Mouse (Mus musculus): ENCODE data around the gene Col6a2. TPM values are rescaled to one million over a fixed set of nuclear protein-coding genes. Genes with fewer than 3 reads are reported as not detected.

The Col6a2 gene
- polyA plus RNA-seq, 1 experiment from 2014 or later: 11.6 TPM

- 88% methylated on average over 5 of the region's 5 CpGs for WGBS (ENCODE audit: insufficient replicate concordance)
- Histone ChIP-seq H3K4me2 (no peak overlapping the region), H3K36me3 (ENCODE audit: control insufficient read depth, insufficient read depth, low read length) (peaks cover 15% of the 10 kb centered on the region), H3K27ac (ENCODE audit: low read depth, low read length) (no peak overlapping the region), H3K9ac (ENCODE audit: low read depth, low read length) (no peak overlapping the region), H3K27me3 (ENCODE audit: control insufficient read depth, insufficient read depth, low read length) (no peaks in the 10 kb centered on the region), H3K4me3 (ENCODE audit: low read depth, low read length) (no peak overlapping the region), H3K4me1 (ENCODE audit: control insufficient read depth, insufficient read depth, low read length) (no peaks in the 10 kb centered on the region), H3K9me3 (replicated peaks; ENCODE audit: control insufficient read depth, low read length) (no peaks in the 10 kb centered on the region)
- no peak for ATAC-seq (replicated peaks; ENCODE audit: insufficient number of reproducible peaks, low FRiP score, low TSS enrichment)
Measured at GRCm38 (mm10) chr10:76554061-76554460, 69.4 kb downstream of the Col6a2 start.

GRCm38 (mm10) chr10:76551556-76551955 lies 71.9 kb downstream of the Col6a2 start:
- H3K36me3 ChIP-seq (ENCODE audit: control insufficient read depth, insufficient read depth, low read length): peaks cover 21% of the 10 kb centered on the region
- no peak overlapping the region for H3K4me3 ChIP-seq (ENCODE audit: low read depth, low read length)
- no peaks in the 10 kb centered on the region for H3K4me1 ChIP-seq (ENCODE audit: control insufficient read depth, insufficient read depth, low read length)
- H3K9me3 ChIP-seq (replicated peaks; ENCODE audit: control insufficient read depth, low read length): no peaks in the 10 kb centered on the region
- no peak overlapping the region for H3K4me2 ChIP-seq
- ATAC-seq (replicated peaks; ENCODE audit: insufficient number of reproducible peaks, low FRiP score, low TSS enrichment): no peak
- no peak overlapping the region for H3K9ac ChIP-seq (ENCODE audit: low read depth, low read length)
- no peaks in the 10 kb centered on the region for H3K27me3 ChIP-seq (ENCODE audit: control insufficient read depth, insufficient read depth, low read length)
- WGBS (ENCODE audit: insufficient replicate concordance): 78% methylated on average over 3 of the region's 3 CpGs
- no peak overlapping the region for H3K27ac ChIP-seq (ENCODE audit: low read depth, low read length)

GRCm38 (mm10) chr10:76550458-76550857 lies 73.0 kb downstream of the Col6a2 start:
- no peak for ATAC-seq (replicated peaks; ENCODE audit: insufficient number of reproducible peaks, low FRiP score, low TSS enrichment)
- Histone ChIP-seq H3K27ac (ENCODE audit: low read depth, low read length) (no peak overlapping the region), H3K36me3 (ENCODE audit: control insufficient read depth, insufficient read depth, low read length) (peaks cover 24% of the 10 kb centered on the region), H3K9ac (ENCODE audit: low read depth, low read length) (no peak overlapping the region), H3K27me3 (ENCODE audit: control insufficient read depth, insufficient read depth, low read length) (no peaks in the 10 kb centered on the region), H3K4me2 (no peak overlapping the region), H3K4me3 (ENCODE audit: low read depth, low read length) (no peak overlapping the region), H3K9me3 (replicated peaks; ENCODE audit: control insufficient read depth, low read length) (no peaks in the 10 kb centered on the region), H3K4me1 (ENCODE audit: control insufficient read depth, insufficient read depth, low read length) (no peaks in the 10 kb centered on the region)
- WGBS (ENCODE audit: insufficient replicate concordance): 86% methylated on average over 5 of the region's 5 CpGs

GRCm38 (mm10) chr10:76548218-76548617 lies 75.2 kb downstream of the Col6a2 start:
- Histone ChIP-seq H3K36me3 (ENCODE audit: control insufficient read depth, insufficient read depth, low read length) (peaks cover 25% of the 10 kb centered on the region), H3K9me3 (replicated peaks; ENCODE audit: control insufficient read depth, low read length) (no peaks in the 10 kb centered on the region), H3K27ac (ENCODE audit: low read depth, low read length) (no peak overlapping the region), H3K9ac (ENCODE audit: low read depth, low read length) (no peak overlapping the region), H3K4me2 (no peak overlapping the region), H3K4me3 (ENCODE audit: low read depth, low read length) (no peak overlapping the region), H3K27me3 (ENCODE audit: control insufficient read depth, insufficient read depth, low read length) (no peaks in the 10 kb centered on the region), H3K4me1 (ENCODE audit: control insufficient read depth, insufficient read depth, low read length) (no peaks in the 10 kb centered on the region)
- ATAC-seq (replicated peaks; ENCODE audit: insufficient number of reproducible peaks, low FRiP score, low TSS enrichment): no peak
- 94% methylated on average over 8 of the region's 8 CpGs for WGBS (ENCODE audit: insufficient replicate concordance)

GRCm38 (mm10) chr10:76546566-76546965 lies 76.9 kb downstream of the Col6a2 start:
- WGBS (ENCODE audit: insufficient replicate concordance): 86% methylated on average over 8 of the region's 8 CpGs
- Histone ChIP-seq H3K9ac (ENCODE audit: low read depth, low read length) (no peak overlapping the region), H3K4me1 (ENCODE audit: control insufficient read depth, insufficient read depth, low read length) (no peaks in the 10 kb centered on the region), H3K36me3 (ENCODE audit: control insufficient read depth, insufficient read depth, low read length) (peaks cover 25% of the 10 kb centered on the region), H3K4me2 (no peak overlapping the region), H3K9me3 (replicated peaks; ENCODE audit: control insufficient read depth, low read length) (no peaks in the 10 kb centered on the region), H3K4me3 (ENCODE audit: low read depth, low read length) (no peak overlapping the region), H3K27ac (ENCODE audit: low read depth, low read length) (no peak overlapping the region), H3K27me3 (ENCODE audit: control insufficient read depth, insufficient read depth, low read length) (no peaks in the 10 kb centered on the region)
- no peak for ATAC-seq (replicated peaks; ENCODE audit: insufficient number of reproducible peaks, low FRiP score, low TSS enrichment)

Other genes with a start within 250 kb of the Col6a2 start
- not detected in 2 replicates for gene AC141477.1, start 183.2 kb downstream of the Col6a2 start, polyA plus RNA-seq (2014; fragmentation: Nextera tagmentation; extraction: Ambion mirVana)
- gene Pcnt, start 180.8 kb downstream of the Col6a2 start, polyA plus RNA-seq (2014; fragmentation: Nextera tagmentation; extraction: Ambion mirVana): 11.8 and 12.5 TPM in 2 replicates
- gene 2610028H24Rik, start 174.5 kb downstream of the Col6a2 start, polyA plus RNA-seq (2014; fragmentation: Nextera tagmentation; extraction: Ambion mirVana): not detected in 2 replicates
- 34.2 and 51.2 TPM in 2 replicates for gene Mcm3ap, start 154.7 kb downstream of the Col6a2 start, polyA plus RNA-seq (2014; fragmentation: Nextera tagmentation; extraction: Ambion mirVana)
- gene Ybey, start 154.5 kb downstream of the Col6a2 start, polyA plus RNA-seq (2014; fragmentation: Nextera tagmentation; extraction: Ambion mirVana): 4.6 and 5.2 TPM in 2 replicates
- gene Lss, start 92.0 kb downstream of the Col6a2 start, polyA plus RNA-seq (2014; fragmentation: Nextera tagmentation; extraction: Ambion mirVana): 14.0 and 15.1 TPM in 2 replicates
- not detected in 2 replicates for gene Spatc1l, start 61.4 kb downstream of the Col6a2 start, polyA plus RNA-seq (2014; fragmentation: Nextera tagmentation; extraction: Ambion mirVana)
- gene Ftcd, start 48.0 kb downstream of the Col6a2 start, polyA plus RNA-seq (2014; fragmentation: Nextera tagmentation; extraction: Ambion mirVana): 1.9 and 3.4 TPM in 2 replicates
- 16.3 and 22.1 TPM in 2 replicates for gene Col6a1, start 102.5 kb upstream of the Col6a2 start, polyA plus RNA-seq (2014; fragmentation: Nextera tagmentation; extraction: Ambion mirVana)